Mouse (Mus musculus) hindbrain, embryonic 12.5 days (tissue): ENCODE data around the gene Gkn2. TPM values are rescaled to one million over a fixed set of nuclear protein-coding genes. Genes with fewer than 3 reads are reported as not detected.
A peak's percentile ranks its signal among the peaks of the same experiment; 100 is the strongest.

Source experiments
- ATAC-seq: fragments of 200-750 bp; cut with Nextera tagmentation; 2 replicates; pipeline ENCODE4 v1.8.0; 2017; ENCODE audit warnings: moderate TSS enrichment; ENCODE audit not compliant: low FRiP score
- H3K27ac ChIP-seq: fragments of 300-500 bp; sonication (generic); 2 replicates; pipeline ENCODE4 v1.5.1; 2016; ENCODE audit warnings: mild to moderate bottlenecking
- H3K27me3 ChIP-seq: fragments of 300-500 bp; sonication (generic); 2 replicates; pipeline ENCODE4 v1.6.1; 2016; ENCODE audit warnings: mild to moderate bottlenecking
- H3K36me3 ChIP-seq: fragments of 300-500 bp; sonication (generic); 2 replicates; pipeline ENCODE4 v1.6.1; 2016; ENCODE audit warnings: mild to moderate bottlenecking
- H3K4me1 ChIP-seq: fragments of 300-500 bp; sonication (generic); 2 replicates; pipeline ENCODE4 v1.6.1; 2016
- H3K4me2 ChIP-seq: fragments of 300-500 bp; sonication (generic); replicated peaks from 2 replicates; pipeline ENCODE4 v1.6.1; 2016; ENCODE audit warnings: mild to moderate bottlenecking
- H3K4me3 ChIP-seq: fragments of 300-500 bp; sonication (generic); 2 replicates; pipeline ENCODE4 v1.5.1; 2016; ENCODE audit warnings: mild to moderate bottlenecking
- H3K9ac ChIP-seq: fragments of 300-500 bp; sonication (generic); 2 replicates; pipeline ENCODE4 v1.6.1; 2016; ENCODE audit warnings: mild to moderate bottlenecking, moderate library complexity
- H3K9me3 ChIP-seq: fragments of 300-500 bp; sonication (generic); replicated peaks from 2 replicates; pipeline ENCODE4 v1.6.1; 2016; ENCODE audit warnings: mild to moderate bottlenecking
- WGBS: fragments of 180-500 bp; shearing (Covaris S2); methylation state at CpG from one replicate; pipeline ENCODE4 v1.1.7; 2016; 5-methylcytosine and 5-hydroxymethylcytosine counted together
- polyA plus RNA-seq: library from polyadenylated mRNA; unstranded; fragments of >200 nt; fragmentation: Nextera tagmentation; extraction: Ambion mirVana; gene quantifications from 2 replicates; pipeline ENCODE4 v1.2.1, GENCODE M21; 2016

Gene Gkn2
- polyA plus RNA-seq, 1 experiment from 2014 or later = not detected

- H3K36me3 ChIP-seq = no peaks in the 10 kb centered on the region
- no peaks in the 10 kb centered on the region for H3K9me3 ChIP-seq
- peak overlapping the region; percentile 54 for H3K4me2 ChIP-seq
- H3K27me3 ChIP-seq = 0 out of 2 replicates have a peak, but pooled peaks cover 5% of the 10 kb centered on the region
- no peak overlapping the region for H3K9ac ChIP-seq
- 0 out of 2 replicates have a peak, but pooled peaks have one; percentile 32 for ATAC-seq
- 9% methylated on average over 24 of the region's 24 CpGs for WGBS
- no peak overlapping the region for H3K27ac ChIP-seq
- peak overlapping the region; percentile 25 for H3K4me3 ChIP-seq
- peaks cover 4% of the 10 kb centered on the region; the same call in 1 of the 2 replicates for H3K4me1 ChIP-seq
Measured at GRCm38 (mm10) chr6:87383926-87384691, 11.0 kb downstream of the Gkn2 start.

- peaks cover 9% of the 10 kb centered on the region for H3K4me1 ChIP-seq
- WGBS = 63% methylated on average over 5 of the region's 6 CpGs
- no peaks in the 10 kb centered on the region for H3K9me3 ChIP-seq
- no peak overlapping the region for H3K4me2 ChIP-seq
- ATAC-seq = no peak
- no peak overlapping the region for H3K27ac ChIP-seq
- H3K4me3 ChIP-seq = no peak overlapping the region
- H3K27me3 ChIP-seq = 0 out of 2 replicates have a peak, but pooled peaks cover 5% of the 10 kb centered on the region
- H3K9ac ChIP-seq = no peak overlapping the region
- H3K36me3 ChIP-seq = no peaks in the 10 kb centered on the region
Measured at GRCm38 (mm10) chr6:87384761-87385160, 11.6 kb downstream of the Gkn2 start.

DNA sequence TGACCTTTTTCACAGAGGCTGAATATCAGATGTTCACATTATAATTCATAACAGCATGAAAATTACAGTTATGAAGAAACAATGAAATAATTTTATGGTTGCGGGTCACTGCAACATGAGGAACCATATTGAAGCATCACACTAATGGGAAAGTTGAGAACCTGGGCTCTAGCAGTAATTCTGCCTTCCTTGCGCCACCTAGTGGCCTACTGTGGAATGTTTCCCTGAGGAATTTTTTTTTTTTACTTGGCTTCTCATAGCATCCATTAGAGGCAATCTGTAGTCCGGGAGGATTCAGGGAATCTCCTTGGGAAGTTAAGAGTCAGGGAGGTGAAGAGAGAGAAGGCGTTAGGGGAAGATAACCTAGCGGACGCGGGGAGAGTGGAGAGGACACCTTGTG, 13.0 kb downstream of the Gkn2 start:
- H3K4me2 ChIP-seq = no peak overlapping the region
- no peak overlapping the region for H3K9ac ChIP-seq
- peaks cover 9% of the 10 kb centered on the region for H3K4me1 ChIP-seq
- no peaks in the 10 kb centered on the region for H3K36me3 ChIP-seq
- 15% methylated on average over 7 of the region's 7 CpGs for WGBS
- H3K27ac ChIP-seq = no peak overlapping the region
- no peaks in the 10 kb centered on the region for H3K9me3 ChIP-seq
- ATAC-seq = no peak
- no peak overlapping the region for H3K4me3 ChIP-seq
- H3K27me3 ChIP-seq = 0 out of 2 replicates have a peak, but pooled peaks cover 5% of the 10 kb centered on the region

GRCm38 (mm10) chr6:87386681-87387080, 13.5 kb downstream of the Gkn2 start:
- H3K4me3 ChIP-seq = no peak overlapping the region
- H3K9ac ChIP-seq = no peak overlapping the region
- ATAC-seq = no peak
- no peaks in the 10 kb centered on the region for H3K36me3 ChIP-seq
- H3K4me2 ChIP-seq = no peak overlapping the region
- no peak overlapping the region for H3K27ac ChIP-seq
- peaks cover 9% of the 10 kb centered on the region for H3K4me1 ChIP-seq
- 0 out of 2 replicates have a peak, but pooled peaks cover 5% of the 10 kb centered on the region for H3K27me3 ChIP-seq
- WGBS = 88% methylated on average over 10 of the region's 10 CpGs
- no peaks in the 10 kb centered on the region for H3K9me3 ChIP-seq

DNA sequence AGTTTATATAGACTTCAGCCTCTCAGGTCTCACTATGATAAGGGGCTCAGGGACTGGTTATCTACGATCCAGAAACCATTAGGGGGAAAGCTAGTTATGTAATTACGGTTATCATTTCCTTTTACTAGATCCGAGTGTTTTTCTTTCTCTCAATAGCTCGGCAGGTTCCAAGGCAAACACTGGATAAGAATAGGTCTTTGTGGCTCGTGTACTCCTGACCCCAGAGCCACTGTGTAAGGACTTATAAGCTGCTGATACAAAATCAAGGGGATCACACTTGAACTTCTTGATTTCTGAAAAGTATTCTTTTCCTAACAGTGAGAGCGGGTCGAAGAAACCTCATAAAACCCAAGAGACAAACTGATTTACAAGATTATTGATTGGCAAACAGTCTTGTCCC, 15.7 kb downstream of the Gkn2 start, which contains the start of gene Gkn3:
TSS of gene Gkn3 (minus strand) at position 59 of the 400 bp plus-strand sequence.
- Histone ChIP-seq H3K9me3 (no peaks in the 10 kb centered on the region), H3K36me3 (no peaks in the 10 kb centered on the region), H3K4me2 (no peak within 1 kb of the TSS), H3K4me1 (peaks cover 9% of the 10 kb centered on the region), H3K27me3 (no peaks in the 10 kb centered on the region), H3K27ac (no peak within 1 kb of the TSS), H3K4me3 (no peak within 1 kb of the TSS), H3K9ac (no peak within 1 kb of the TSS)
- ATAC-seq = no peak
- 64% methylated on average over 7 of the region's 7 CpGs for WGBS

DNA sequence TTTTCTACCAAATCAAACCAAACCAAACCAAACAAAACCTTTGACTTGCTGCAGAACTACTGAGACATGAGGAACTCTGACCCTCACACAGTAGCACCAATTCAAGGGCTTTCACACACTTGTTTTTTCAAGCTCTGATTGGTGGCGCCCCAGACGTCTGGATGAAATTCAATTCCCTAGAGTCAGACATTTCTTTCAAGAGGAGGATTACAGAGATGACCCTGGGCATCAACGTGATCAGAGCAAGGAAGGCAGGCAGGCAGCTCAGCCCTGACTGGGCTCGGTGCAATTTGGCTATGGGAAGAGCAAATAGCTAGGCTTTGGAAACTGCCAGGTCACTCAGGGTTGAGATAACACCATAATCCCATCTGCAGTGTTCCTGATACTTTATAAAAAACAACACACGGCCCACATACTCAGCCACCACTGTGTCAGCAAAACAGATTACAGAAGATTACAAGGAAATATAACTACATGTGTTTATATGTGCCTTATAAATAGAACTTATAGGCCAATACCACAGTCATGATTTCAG, 16.4 kb downstream of the Gkn2 start:
- no peak overlapping the region for H3K9ac ChIP-seq
- H3K4me2 ChIP-seq = no peak overlapping the region
- no peaks in the 10 kb centered on the region for H3K36me3 ChIP-seq
- H3K4me1 ChIP-seq = peaks cover 9% of the 10 kb centered on the region
- H3K9me3 ChIP-seq = no peaks in the 10 kb centered on the region
- ATAC-seq = no peak
- 39% methylated on average over 5 of the region's 5 CpGs for WGBS
- no peak overlapping the region for H3K4me3 ChIP-seq
- H3K27me3 ChIP-seq = no peaks in the 10 kb centered on the region
- H3K27ac ChIP-seq = no peak overlapping the region

DNA sequence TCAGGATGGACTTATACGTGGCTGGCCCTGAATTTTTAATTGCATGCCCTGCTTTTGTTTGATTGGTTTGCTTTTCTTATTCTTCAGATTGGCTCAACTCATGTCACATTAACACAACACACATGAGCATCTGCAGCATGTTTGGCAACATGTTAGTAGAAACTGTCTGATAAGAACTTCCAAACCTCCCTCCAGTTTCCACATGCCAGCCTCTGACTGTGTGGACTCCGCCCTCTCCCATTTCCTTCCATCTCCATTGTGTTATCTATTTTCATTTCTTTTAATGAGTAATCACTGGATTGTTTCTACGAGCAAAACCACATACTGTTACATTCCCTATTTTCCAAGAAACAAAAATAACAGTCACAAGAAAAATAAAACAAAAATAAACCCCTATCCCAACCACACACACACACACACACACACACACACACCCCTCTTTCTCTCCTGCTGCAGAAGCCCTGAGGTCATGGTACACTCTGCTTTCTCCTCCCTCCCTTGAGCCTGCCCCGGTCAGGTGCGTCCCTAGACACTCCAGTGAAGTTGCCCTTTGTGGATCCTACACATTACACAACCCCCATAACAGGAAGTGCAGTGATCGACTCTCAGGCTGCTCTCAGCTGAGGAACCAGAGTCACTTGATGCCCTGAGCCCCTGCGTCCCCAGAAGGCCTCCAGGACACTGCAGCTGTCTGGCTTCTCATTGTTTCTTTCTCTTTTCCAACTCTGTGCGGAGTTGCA, 20.5 kb downstream of the Gkn2 start:
- H3K4me2 ChIP-seq = no peak overlapping the region
- H3K9me3 ChIP-seq = no peaks in the 10 kb centered on the region
- H3K4me3 ChIP-seq = no peak overlapping the region
- peaks cover 6% of the 10 kb centered on the region for H3K4me1 ChIP-seq
- H3K36me3 ChIP-seq = no peaks in the 10 kb centered on the region
- H3K9ac ChIP-seq = no peak overlapping the region
- WGBS = 68% methylated on average over 8 of the region's 8 CpGs
- H3K27me3 ChIP-seq = no peaks in the 10 kb centered on the region
- H3K27ac ChIP-seq = no peak overlapping the region
- no peak for ATAC-seq

DNA sequence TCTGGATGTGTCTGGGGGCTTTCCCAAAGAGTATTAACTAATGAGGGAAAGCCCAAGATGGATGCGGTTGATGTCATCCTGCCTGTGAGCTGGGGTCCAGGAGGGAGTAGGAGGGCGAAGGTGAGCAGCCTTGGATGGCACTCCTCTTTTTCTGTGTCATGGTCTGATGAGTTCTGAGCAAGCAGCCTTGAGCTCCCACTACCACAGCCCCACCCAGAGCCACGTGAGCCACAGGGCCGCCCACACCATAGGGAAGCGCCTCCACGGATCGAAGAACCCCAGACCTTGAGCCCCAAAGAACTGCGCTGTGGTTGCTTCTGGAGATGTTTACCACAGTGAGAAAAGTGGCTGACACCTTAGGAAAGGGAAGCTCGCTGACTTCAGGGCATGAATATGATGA, 21.6 kb downstream of the Gkn2 start:
- 91% methylated on average over 9 of the region's 9 CpGs for WGBS
- ATAC-seq = no peak
- no peaks in the 10 kb centered on the region for H3K27me3 ChIP-seq
- no peaks in the 10 kb centered on the region for H3K36me3 ChIP-seq
- H3K9ac ChIP-seq = no peak overlapping the region
- no peaks in the 10 kb centered on the region for H3K9me3 ChIP-seq
- H3K4me3 ChIP-seq = no peak overlapping the region
- H3K4me2 ChIP-seq = no peak overlapping the region
- 0 out of 2 replicates have a peak, but pooled peaks cover 4% of the 10 kb centered on the region for H3K4me1 ChIP-seq
- no peak overlapping the region for H3K27ac ChIP-seq

DNA sequence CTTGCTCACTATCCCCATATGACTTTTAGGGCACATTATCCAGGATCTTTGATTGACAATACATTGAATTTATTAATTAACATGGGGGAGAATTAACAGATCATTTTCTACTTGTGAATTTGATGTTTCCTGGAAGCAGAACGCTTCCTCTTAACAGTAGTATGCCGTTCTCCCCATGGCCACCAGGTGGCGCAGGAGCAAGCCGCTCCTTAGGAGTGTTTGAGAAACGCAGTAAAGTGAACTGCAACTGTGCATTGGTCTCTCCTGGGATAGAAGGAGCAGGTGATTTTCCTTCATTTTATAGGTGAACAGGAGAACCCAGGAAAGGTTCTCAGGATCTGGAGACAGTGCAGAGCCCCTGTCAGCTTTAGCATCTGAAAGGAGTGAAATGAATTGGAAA, 26.0 kb downstream of the Gkn2 start:
- Histone ChIP-seq H3K4me2 (no peak overlapping the region), H3K36me3 (no peaks in the 10 kb centered on the region), H3K9ac (no peak overlapping the region), H3K4me3 (no peak overlapping the region), H3K27me3 (no peaks in the 10 kb centered on the region), H3K27ac (no peak overlapping the region), H3K9me3 (no peaks in the 10 kb centered on the region), H3K4me1 (0 out of 2 replicates have a peak, but pooled peaks cover 4% of the 10 kb centered on the region)
- no peak for ATAC-seq
- WGBS = 3% methylated on average over 5 of the region's 5 CpGs

GRCm38 (mm10) chr6:87399886-87400566, 26.9 kb downstream of the Gkn2 start:
- Histone ChIP-seq H3K36me3 (no peaks in the 10 kb centered on the region), H3K4me1 (0 out of 2 replicates have a peak, but pooled peaks cover 4% of the 10 kb centered on the region), H3K4me2 (no peak overlapping the region), H3K27me3 (no peaks in the 10 kb centered on the region), H3K4me3 (no peak overlapping the region), H3K9me3 (no peaks in the 10 kb centered on the region), H3K9ac (no peak overlapping the region), H3K27ac (no peak overlapping the region)
- 64% methylated on average over 4 of the region's 4 CpGs for WGBS
- ATAC-seq = no peak

DNA sequence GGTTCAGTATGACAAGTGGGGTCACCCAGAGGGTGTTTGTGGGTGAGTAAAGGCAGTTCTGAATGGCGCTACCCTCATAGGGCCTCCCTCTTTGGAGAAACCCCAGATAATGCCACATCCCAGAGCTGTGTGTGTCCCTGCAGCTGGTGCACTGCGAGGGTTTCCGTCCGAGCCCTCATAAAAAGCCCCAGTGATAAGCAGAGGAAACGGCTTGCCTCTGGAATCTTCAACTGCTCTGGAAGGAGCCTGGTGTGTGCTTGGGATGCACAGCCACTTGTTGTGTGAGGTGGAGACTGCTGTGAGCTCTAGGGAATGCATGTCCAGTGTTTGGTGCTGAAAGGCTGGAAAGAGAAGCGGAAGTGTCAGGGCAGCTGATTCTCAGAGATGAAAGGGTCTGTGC, 28.3 kb downstream of the Gkn2 start:
- WGBS = 80% methylated on average over 6 of the region's 6 CpGs
- ATAC-seq = no peak

GRCm38 (mm10) chr6:87412011-87412410, 38.9 kb downstream of the Gkn2 start:
- ATAC-seq = 0 out of 2 replicates have a peak, but pooled peaks have one; percentile 43

More for the DNA sequence above, 28.3 kb downstream of the Gkn2 start:
- no peak overlapping the region for H3K4me2 ChIP-seq
- H3K9ac ChIP-seq = no peak overlapping the region
- 0 out of 2 replicates have a peak, but pooled peaks cover 4% of the 10 kb centered on the region for H3K4me1 ChIP-seq
- no peaks in the 10 kb centered on the region for H3K36me3 ChIP-seq
- no peaks in the 10 kb centered on the region for H3K9me3 ChIP-seq
- H3K27ac ChIP-seq = no peak overlapping the region
- H3K4me3 ChIP-seq = no peak overlapping the region
- no peaks in the 10 kb centered on the region for H3K27me3 ChIP-seq

More at GRCm38 (mm10) chr6:87412011-87412410, 38.9 kb downstream of the Gkn2 start:
- no peaks in the 10 kb centered on the region for H3K36me3 ChIP-seq
- no peaks in the 10 kb centered on the region for H3K9me3 ChIP-seq
- 0 out of 2 replicates have a peak, but pooled peaks cover 4% of the 10 kb centered on the region for H3K4me1 ChIP-seq
- WGBS = 33% methylated on average over 3 of the region's 3 CpGs
- no peak overlapping the region for H3K4me3 ChIP-seq
- H3K9ac ChIP-seq = no peak overlapping the region
- no peaks in the 10 kb centered on the region for H3K27me3 ChIP-seq
- no peak overlapping the region for H3K4me2 ChIP-seq
- H3K27ac ChIP-seq = no peak overlapping the region
